Mouse (Mus musculus): ENCODE data around the gene Inip.
"Not testable (repeated sequence)": the region's sequence is repeated elsewhere in the genome, so short reads cannot be mapped to it uniquely, and the experiment has no call there.

Gene Inip

DNA sequence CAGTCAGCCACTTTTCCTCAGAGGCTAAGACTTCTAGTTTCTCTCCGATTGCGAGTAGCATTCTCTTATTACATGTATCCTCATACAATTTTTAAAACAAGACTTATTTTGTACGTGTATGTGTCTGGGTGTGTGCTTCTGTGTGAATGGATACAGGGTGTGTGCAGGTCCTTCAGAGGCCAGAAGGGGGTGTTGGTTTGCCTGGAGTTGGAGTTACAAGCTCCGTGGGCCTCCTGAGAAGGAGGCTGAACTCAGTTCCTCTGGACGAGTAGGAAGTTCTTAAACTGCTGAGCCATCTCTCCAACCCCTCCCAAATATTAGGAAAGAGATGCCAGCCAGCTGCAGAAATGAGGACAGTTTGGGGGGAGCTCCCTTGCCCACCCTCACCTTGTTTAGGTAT is 7.0 kb upstream of the Inip start:
- DNase-seq (ENCODE audit: low spot score in 2 of 2): peak in 1 of 2 experiments; percentile 36

GRCm38 (mm10) chr4:59807521-59807920 is 6.1 kb upstream of the Inip start:
- DNase-seq (ENCODE audit: low spot score in 2 of 2): no peak

- no peak for DNase-seq (ENCODE audit: low spot score in 2 of 2)
These were observed 5.4 kb upstream of the Inip start for GRCm38 (mm10) chr4:59806879-59807195.

DNA sequence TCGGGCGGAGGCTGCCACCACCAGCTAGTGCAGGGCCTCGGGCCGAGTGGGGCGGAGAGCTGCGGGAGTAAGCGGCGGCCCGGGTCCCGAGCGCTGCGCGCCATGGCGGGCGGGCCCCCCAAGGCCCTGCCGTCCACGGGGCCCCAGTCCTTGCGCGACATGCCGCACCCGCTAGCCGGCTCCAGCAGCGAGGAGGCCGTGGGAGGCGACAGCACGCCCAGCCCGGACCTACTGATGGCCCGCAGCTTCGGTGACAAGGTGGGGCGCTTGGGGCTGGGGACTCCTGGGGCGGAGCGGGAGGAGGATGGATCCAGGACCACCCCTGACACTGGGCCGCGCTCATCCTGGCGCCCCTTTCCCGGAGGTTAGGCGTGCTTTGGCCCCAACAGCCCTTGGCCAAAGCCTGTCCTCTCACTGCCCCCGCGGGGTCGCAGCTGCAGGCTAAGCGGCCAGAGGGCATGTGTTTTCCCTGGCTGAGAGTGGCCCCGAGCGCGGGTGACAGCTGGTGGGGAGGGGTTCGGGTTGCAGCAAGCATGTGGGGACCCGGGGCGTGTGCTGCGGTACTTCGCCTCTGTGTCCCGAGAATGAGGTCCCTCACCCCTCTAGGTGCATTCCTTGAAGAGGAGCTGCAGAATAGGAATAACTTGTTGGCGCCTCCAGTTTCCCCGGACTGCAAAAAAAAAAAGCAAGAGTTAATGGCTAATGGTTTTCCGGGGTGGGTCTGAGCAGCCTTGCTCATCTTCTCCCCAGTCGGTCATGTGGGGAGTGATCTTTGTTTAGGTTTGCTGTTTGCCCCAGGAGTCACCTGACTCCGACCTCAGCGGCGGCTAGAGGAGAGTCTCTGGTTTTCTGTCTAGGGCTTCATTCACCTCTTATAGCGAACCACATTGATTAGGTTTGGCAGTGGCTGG is 4.8 kb upstream of the Inip start:
- DNase-seq (ENCODE audit: low spot score in 2 of 2): peak; percentile 72 to 83

- DNase-seq (ENCODE audit: low spot score in 2 of 2): peak; percentile 78 to 88
These were observed 4.0 kb upstream of the Inip start, which contains the start of gene Snx30 for GRCm38 (mm10) chr4:59805181-59805967. Snx30 (plus strand) TSS chr4:59805840.

DNA sequence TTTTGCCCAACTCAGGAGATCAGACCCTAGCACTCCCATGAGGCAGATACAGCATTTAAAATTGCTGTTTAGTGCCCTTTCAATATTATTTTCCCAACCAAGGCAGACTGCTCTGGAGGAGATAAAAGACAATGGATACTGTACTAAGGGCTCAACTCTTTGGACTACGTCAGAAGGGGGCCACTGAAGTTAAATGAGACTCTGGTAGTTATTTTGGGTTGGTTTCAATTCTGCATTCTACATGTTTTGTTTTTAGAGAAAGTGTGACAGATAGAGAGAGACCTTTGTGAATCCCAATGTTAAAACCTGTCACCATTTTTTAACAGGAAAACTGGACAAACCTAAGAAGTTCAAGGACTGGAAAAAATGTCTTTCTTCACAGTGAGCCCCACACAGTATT is 3.4 kb upstream of the Inip start:
- DNase-seq (ENCODE audit: low spot score in 2 of 2): peak in 1 of 2 experiments; percentile 35

DNA sequence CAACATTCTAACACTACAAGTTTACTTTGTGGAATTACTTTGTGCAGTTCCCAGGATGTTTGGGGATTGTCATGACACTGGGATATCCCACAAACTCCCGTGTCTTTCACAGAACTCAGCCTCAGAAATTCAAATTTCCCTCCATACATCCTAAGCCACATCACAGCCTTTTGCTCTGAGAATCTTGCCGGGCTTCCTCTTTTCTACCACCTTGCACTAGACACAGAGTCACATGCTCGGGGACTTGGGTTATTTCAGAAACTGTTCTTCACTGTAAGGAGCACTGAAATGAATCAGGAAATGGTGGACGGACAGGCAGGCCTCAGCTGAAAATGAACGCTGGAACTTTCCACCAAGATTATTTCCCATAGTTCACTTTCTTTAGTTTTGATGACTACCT is 2.0 kb upstream of the Inip start:
- peak; percentile 30 to 77 for DNase-seq (ENCODE audit: low spot score in 2 of 2)

- DNase-seq (ENCODE audit: low spot score in 2 of 2): no peak
These were observed 1.4 kb upstream of the Inip start for GRCm38 (mm10) chr4:59802792-59803191.

DNA sequence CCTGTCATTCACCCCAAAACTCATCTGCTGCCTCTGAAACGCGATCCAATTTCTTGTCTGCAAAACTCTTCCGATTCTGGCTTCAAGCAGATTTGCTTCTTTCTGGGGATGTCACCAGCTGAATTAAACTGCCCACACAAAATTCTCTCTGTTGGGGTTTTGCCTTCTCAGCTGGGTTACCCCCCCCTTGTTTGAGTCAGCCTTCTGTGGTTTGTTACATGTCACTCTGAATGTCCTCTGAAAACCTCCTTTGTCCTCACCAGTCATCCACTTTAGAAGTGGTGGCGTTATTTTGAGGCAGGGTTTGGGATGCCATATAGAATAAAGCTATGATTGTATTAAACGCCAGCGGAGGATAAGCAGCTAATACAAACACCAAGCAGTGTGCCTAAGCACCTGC is 718 bp upstream of the Inip start:
- peak in 1 of 2 experiments; percentile 31 for DNase-seq (ENCODE audit: low spot score in 2 of 2)

GRCm38 (mm10) chr4:59800181-59800580 is 1.2 kb downstream of the Inip start:
- no peak for DNase-seq (ENCODE audit: low spot score in 2 of 2)

DNA sequence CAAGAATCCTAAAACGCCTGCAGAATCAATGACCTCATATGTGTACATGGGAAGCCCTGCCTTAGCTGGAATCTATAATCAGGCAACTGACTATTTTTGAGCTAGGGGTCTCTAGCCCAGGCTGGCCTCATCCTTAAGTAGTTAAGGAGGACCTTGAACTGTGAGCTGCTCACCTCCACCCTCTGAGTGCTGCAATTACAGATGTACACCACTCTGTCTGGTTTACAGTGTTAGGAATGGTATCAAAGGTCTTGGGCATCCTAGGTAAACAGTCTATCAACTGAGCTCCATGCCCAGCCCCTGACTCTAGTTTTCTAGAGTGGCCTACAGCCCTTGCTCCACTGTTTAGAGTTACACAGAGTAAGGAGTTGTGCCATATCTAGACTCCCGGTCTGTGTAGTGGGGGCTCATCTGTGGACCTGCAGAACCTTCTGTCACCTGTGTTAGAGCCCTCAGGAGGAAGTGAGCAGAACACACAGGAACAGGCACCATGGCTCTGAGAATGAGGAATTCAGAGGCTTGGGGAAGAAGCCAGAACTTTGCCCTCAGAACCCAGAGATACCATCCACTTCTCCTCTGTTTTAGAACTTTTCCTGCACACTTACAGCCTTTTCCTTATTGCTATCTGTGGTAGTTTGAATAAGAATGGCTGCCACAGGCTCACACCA is 5.5 kb downstream of the Inip start:
- DNase-seq (ENCODE audit: low spot score in 2 of 2): no peak

GRCm38 (mm10) chr4:59794116-59794515 is 7.3 kb downstream of the Inip start:
- no peak for DNase-seq (ENCODE audit: low spot score in 2 of 2)

DNA sequence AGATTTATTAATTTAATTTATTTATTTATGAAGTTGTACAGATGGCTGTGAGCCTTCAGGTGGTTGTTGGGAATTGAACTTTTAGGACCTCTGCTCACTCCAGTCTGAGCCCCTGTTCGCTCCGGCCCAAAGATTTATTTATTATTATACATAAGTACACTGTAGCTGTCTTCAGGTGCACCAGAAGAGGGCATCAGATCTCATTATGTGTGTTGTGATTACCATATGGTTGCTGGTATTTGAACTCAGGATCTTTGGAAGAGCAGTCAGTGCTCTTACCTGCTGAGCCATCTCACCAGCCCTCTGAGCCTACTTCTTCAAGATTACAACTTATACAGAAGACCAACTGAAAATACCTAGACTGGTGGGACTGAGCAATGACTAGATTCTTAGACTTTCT is 7.8 kb downstream of the Inip start:
- DNase-seq (ENCODE audit: low spot score in 2 of 2): not testable (repeated sequence)

DNA sequence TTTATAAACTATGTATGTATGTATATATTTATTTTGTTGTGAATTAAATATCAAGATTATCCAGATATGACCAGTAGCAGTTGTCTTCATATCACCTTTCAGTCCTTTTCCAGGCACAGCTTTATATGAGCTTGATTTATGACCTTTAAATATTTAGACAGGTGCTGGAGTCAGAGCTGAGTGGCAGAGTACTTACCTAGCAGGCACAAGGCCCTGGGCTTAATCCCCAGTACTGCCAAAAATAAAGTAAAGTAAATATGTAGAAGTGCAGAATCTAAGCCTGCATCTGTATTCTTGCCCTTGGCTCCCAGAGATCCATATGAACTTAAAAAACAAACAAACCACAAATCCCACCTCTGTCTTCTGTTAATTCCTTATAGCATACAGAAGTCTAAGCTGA is 12.4 kb downstream of the Inip start:
- no peak for DNase-seq (ENCODE audit: low spot score in 2 of 2)

- no peak for DNase-seq (ENCODE audit: low spot score in 2 of 2)
These were observed 14.3 kb downstream of the Inip start for GRCm38 (mm10) chr4:59787126-59787525.

DNA sequence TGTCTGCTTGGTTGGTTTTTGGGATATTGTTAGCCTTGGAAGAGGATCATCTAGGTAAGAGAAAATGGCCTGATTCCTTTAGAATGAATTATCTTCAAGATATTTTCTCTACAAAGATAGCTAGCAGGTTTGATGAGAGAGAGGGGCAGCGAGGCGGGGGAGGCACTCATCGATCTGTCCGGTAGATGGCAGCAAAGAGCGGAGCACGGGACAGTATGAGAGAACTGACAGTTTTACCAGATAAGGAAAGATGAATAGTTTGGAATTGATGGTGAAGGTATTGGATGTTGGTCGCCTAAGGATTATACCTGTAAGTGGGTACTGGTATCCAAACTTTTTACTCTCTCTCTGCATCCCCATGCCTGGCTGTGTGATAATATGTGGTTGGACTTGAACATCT is 14.7 kb downstream of the Inip start:
- peak; percentile 64 to 79 for DNase-seq (ENCODE audit: low spot score in 2 of 2)

DNA sequence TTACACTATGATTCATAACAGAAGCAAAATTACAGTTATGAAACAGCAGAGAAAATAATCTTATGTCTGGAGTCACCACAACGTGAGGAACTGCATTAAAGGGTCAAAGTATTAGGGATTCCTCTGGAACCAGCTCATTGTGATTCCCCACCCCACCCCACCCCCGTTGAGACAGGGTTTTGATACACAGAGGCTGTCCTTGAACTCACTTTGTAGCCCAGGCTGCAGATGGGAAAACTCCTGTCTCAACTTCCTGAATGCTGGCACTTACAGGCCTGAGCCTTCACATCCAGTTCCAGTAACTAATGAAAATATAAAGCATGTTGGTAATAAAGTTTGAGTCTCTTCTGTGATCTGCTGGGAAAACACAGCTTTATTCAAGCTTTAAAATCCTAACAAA is 16.0 kb downstream of the Inip start:
- no peak for DNase-seq (ENCODE audit: low spot score in 2 of 2)

GRCm38 (mm10) chr4:59783685-59784279 is 17.6 kb downstream of the Inip start:
- peak; percentile 94 to 95 for DNase-seq (ENCODE audit: low spot score in 2 of 2)

DNA sequence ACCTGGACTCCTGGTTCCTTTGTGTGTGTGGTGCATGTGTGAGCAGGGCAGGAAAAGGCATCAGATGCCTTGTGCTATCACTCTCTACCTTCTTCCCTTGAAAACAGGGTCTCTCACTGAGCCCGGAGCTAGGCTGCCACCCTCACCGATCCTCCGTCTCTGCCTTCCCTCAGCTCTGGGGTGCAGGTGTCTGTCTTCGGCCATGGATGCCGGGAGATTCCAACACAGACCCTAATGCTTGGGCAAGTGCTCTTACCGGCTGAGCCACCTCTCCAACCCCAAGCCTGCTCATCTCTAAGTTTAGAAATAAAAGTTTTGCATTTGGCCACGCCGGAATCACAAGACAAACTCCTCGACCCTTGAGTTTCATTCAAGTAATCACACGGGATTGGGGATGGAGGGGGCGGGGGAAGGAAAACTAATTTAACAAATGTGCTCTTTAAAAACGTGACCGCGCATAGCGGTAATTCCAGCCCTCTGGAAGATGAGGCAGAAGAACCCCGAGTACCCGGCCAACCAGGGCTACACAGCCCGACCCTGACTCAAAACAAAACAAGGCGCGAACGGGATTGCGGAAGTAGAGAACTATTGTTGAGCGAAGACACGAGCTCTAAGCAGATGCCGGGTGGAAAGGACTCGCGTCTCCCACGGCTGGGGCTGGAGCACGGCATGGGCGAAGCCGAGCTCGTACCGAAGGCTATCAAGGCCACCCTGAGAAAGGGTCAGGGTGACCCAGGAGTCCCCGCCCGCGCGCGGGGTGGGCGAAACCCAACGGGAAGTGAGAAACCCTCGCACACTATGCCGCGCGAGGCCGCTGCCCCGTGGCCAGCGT is 18.3 kb downstream of the Inip start:
- DNase-seq (ENCODE audit: low spot score in 2 of 2): peak in 1 of 2 experiments; percentile 54

GRCm38 (mm10) chr4:59780568-59780967 is 20.8 kb downstream of the Inip start:
- no peak for DNase-seq (ENCODE audit: low spot score in 2 of 2)

DNA sequence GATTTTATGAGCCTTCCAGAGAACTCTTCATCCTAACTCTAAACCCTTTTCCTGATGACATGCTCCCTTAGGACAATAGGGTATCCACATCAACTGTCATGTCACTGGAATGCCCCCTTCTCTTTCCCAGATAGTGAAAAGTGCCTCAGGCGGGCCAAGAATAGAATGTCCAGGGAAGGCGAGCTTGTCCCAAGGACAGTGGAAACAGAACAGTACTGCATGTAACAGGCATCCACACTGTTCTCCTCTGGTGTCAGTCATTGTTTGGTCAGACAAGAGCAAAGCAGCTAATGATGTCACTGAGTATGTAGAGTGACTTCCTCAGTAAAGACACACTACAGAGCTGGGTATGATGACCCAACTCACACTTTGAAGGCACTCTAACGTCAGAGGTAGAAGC is 23.6 kb downstream of the Inip start:
- DNase-seq (ENCODE audit: low spot score in 2 of 2): no peak
